In genomic region chr5:35770891-35771663, GRCm38 (mm10) we compare ENCODE assay signal across 10 mouse cellular contexts. TPM values are rescaled to one million over a fixed set of nuclear protein-coding genes. Genes with fewer than 3 reads are reported as not detected.
A peak's percentile ranks its signal among the peaks of the same experiment; 100 is the strongest.
DNase-seq lines count a peak whose midpoint lies in the region; ATAC-seq and TF ChIP-seq lines count a peak whose summit lies in the region.
"Had no signal": no experiment of that assay in that cellular context is flagged by ENCODE, and none has a peak within 500 bp of the region (broad histone marks: within the 10 kb centered on the region; RNA-seq: fewer than 3 reads in every experiment).

No protein-coding gene starts in this region.

- 20% methylated on average over 14 of the region's 14 CpGs for WGBS in thymus, adult 2 months
- WGBS in kidney, embryonic 14.5 days = 51% methylated on average over 14 of the region's 14 CpGs

- H3K9me3 ChIP-seq in kidney, embryonic 14.5 days (ENCODE audit: control insufficient read depth, low read length) = no peaks in the 10 kb centered on the region
- H3K9me3 ChIP-seq: embryonic facial prominence, embryonic 12.5 days had no signal

- no peak for TF ChIP-seq POLR2A in thymus, adult 2 months (IDR thresholded peaks at IDR 0.05; ENCODE audit: control insufficient read depth, extremely low read depth, insufficient read depth, low read length, poor library complexity)
- no peak for TF ChIP-seq POLR2A in brain, embryonic 14.5 days (IDR thresholded peaks at IDR 0.05; ENCODE audit: borderline replicate concordance, extremely low read depth, insufficient read depth, insufficient read length, poor library complexity, severe bottlenecking)

- H3K4me2 ChIP-seq in kidney, embryonic 14.5 days (replicated peaks; ENCODE audit: low read depth, low read length) = no peak overlapping the region
- H3K4me2 ChIP-seq: embryonic facial prominence, embryonic 12.5 days had no signal

- TF ChIP-seq CTCF in thymus, adult 2 months (IDR thresholded peaks at IDR 0.05; ENCODE audit: borderline replicate concordance, control insufficient read depth, extremely low read depth, insufficient read depth, low read length, poor library complexity) = no peak
- TF ChIP-seq CTCF in brain, embryonic 14.5 days (IDR thresholded peaks at IDR 0.05; ENCODE audit: borderline replicate concordance, extremely low read depth, insufficient read depth, insufficient read length) = no peak

- no peak overlapping the region for H3K9ac ChIP-seq in kidney, embryonic 14.5 days (ENCODE audit: low read depth, low read length)
- H3K9ac ChIP-seq: embryonic facial prominence, embryonic 12.5 days had no signal

- ATAC-seq in kidney, embryonic 14.5 days (ENCODE audit: low FRiP score, low TSS enrichment) = no peak

- DNase-seq in thymus, postnatal 0 days (ENCODE audit: low spot score) = peak; percentile 34
- no peak for DNase-seq in thymus, adult 2 months
- DNase-seq in brain, embryonic 14.5 days (ENCODE audit: low read depth) = peak; percentile 57
- peak; percentile 48 to 55 for DNase-seq in heart, postnatal 36 days
- no peak for DNase-seq in urinary bladder, adult 18-20 months (ENCODE audit: low spot score in 2 of 2)
- DNase-seq in urinary bladder, postnatal 4 days (ENCODE audit: low spot score in 2 of 2) = no peak
- DNase-seq: right cerebral cortex, postnatal 25 days had no signal

- no peaks in the 10 kb centered on the region for H3K27me3 ChIP-seq in thymus, adult 2 months (ENCODE audit: control insufficient read depth, insufficient read depth, low read length)
- H3K27me3 ChIP-seq in kidney, embryonic 14.5 days (ENCODE audit: control insufficient read depth, insufficient read depth, low read length) = no peaks in the 10 kb centered on the region
- H3K27me3 ChIP-seq: embryonic facial prominence, embryonic 12.5 days had no signal

- no peak overlapping the region for H3K27ac ChIP-seq in thymus, adult 2 months (ENCODE audit: control insufficient read depth, insufficient read depth, low read length)
- H3K27ac ChIP-seq in kidney, embryonic 14.5 days (ENCODE audit: low read depth, low read length) = no peak overlapping the region
- H3K27ac ChIP-seq: embryonic facial prominence, embryonic 12.5 days had no signal

- intact Hi-C loops in heart, postnatal 36 days (cut with DNase I) = no loop called here

- no peak overlapping the region for H3K4me3 ChIP-seq in thymus, adult 2 months (ENCODE audit: control insufficient read depth, insufficient read depth, low read length)
- no peak overlapping the region for H3K4me3 ChIP-seq in kidney, embryonic 14.5 days (ENCODE audit: low read length)
- H3K4me3 ChIP-seq: embryonic facial prominence, embryonic 12.5 days; megakaryocyte, embryonic 14.5 days had no signal

- peaks cover 32% of the 10 kb centered on the region for H3K4me1 ChIP-seq in thymus, adult 2 months (replicated peaks; ENCODE audit: control insufficient read depth, insufficient read depth, low read length)
- H3K4me1 ChIP-seq in kidney, embryonic 14.5 days (ENCODE audit: control insufficient read depth, insufficient read depth, low read length) = peaks cover 10% of the 10 kb centered on the region

- no peaks in the 10 kb centered on the region for H3K36me3 ChIP-seq in thymus, adult 2 months (ENCODE audit: control insufficient read depth, insufficient read depth, low read length)
- no peaks in the 10 kb centered on the region for H3K36me3 ChIP-seq in kidney, embryonic 14.5 days (ENCODE audit: control insufficient read depth, insufficient read depth, low read length)
- H3K36me3 ChIP-seq: embryonic facial prominence, embryonic 12.5 days had no signal

RNA-seq across cellular contexts. Expression of gene Ablim2, which starts 13.4 kb away (rescaled TPM):
- polyA plus RNA-seq in thymus, postnatal 0 days (2015; fragmentation: Nextera tagmentation; extraction: Ambion mirVana) = 0.74 and 0.91 TPM in 2 replicates
- polyA plus RNA-seq in thymus, adult 2 months (2012; rRNA removed) = 4.0 and 4.5 TPM in 2 replicates
- polyA plus RNA-seq in brain, embryonic 14.5 days (2012; rRNA removed) = 10.7 and 19.6 TPM in 2 replicates
- total RNA-seq in heart, postnatal 36 days (2021) = 10 to 100 TPM; 20.7 to 21.0 TPM
- 0.30 and 2.5 TPM in 2 replicates for polyA plus RNA-seq in kidney, embryonic 14.5 days (2014; fragmentation: Nextera tagmentation; extraction: Ambion mirVana)

RNA-seq across cellular contexts. Expression of gene Sh3tc1, which starts 31.3 kb away (rescaled TPM):
- 2.1 and 2.2 TPM in 2 replicates for polyA plus RNA-seq in thymus, postnatal 0 days (2015; fragmentation: Nextera tagmentation; extraction: Ambion mirVana)
- 4.4 and 5.2 TPM in 2 replicates for polyA plus RNA-seq in thymus, adult 2 months (2012; rRNA removed)
- polyA plus RNA-seq in brain, embryonic 14.5 days (2012; rRNA removed) = 1.2 and 1.8 TPM in 2 replicates
- total RNA-seq in heart, postnatal 36 days (2021) = 1 to 10 TPM; 7.0 to 9.9 TPM
- polyA plus RNA-seq in kidney, embryonic 14.5 days (2014; fragmentation: Nextera tagmentation; extraction: Ambion mirVana) = 4.2 and 11.3 TPM in 2 replicates

Comparison
In these comparisons a context has a peak if more than half of its experiments do, and no peak if none do; other contexts are left out.
1. DNase-seq: peak in thymus, postnatal 0 days (single experiment), brain, embryonic 14.5 days (single experiment) and heart, postnatal 36 days (2 of 2); none in thymus, adult 2 months (single experiment), urinary bladder, adult 18-20 months (0 of 2) and urinary bladder, postnatal 4 days (0 of 2).